8 mouse cellular contexts compared by ENCODE assay signal in the genomic region with DNA sequence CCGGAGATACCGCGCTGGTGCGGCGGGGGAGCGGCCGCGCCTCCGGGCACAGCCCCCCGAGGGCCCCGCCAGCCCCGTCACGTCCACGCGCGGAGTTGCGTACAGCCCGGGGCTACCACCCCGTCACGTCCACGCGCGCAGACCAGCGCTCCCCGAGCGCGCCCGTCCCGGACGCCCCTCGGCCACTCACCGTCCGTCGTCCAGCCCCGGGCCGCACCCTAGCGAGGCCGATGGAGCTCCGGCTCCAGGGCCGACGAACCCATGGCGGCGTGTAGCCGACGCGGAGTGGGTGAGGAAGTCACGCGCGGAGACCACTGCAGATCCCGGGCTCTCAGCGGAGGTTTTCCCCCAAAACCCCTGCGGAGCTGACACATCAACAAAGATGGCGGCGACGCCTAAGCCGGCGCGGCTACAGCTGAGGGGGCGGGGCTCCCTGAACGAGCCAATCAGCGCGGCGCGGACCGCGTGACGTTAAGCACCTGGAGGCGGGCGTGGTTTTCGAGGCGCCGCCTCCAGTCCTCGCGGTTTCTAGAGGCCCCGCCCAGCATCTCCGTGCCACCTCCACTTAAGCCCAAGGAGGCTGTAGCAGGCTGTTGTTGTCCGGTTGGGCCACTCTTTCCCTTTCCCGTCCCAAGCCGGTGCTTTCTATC. TPM values are rescaled to one million over a fixed set of nuclear protein-coding genes. Genes with fewer than 3 reads are reported as not detected.
DNase-seq lines count a peak whose midpoint lies in the region; ATAC-seq and TF ChIP-seq lines count a peak whose summit lies in the region.

A gene (minus strand): TSS at position 393 of the 650 bp plus-strand sequence.

- peak; percentile 88 for DNase-seq in WW6 (ENCODE audit: low read depth, low spot score)
- peak; percentile 93 to 97 for DNase-seq in cerebellum, postnatal 4 days (ENCODE audit: low spot score in 2 of 2)
- DNase-seq in gastrocnemius, adult 18-20 months (ENCODE audit: low spot score) = peak; percentile 96
- peak; percentile 96 to 98 for DNase-seq in left cerebral cortex, adult 2 months (ENCODE audit: extremely low spot score in 1 of 2, low spot score in 2 of 2)
- peak; percentile 97 to 98 for DNase-seq in right cerebral cortex, adult 2 months (ENCODE audit: low spot score in 2 of 2)
- DNase-seq in urinary bladder, postnatal 14 days (ENCODE audit: low spot score) = peak; percentile 96

- H3K4me3 ChIP-seq in hindbrain, embryonic 16.5 days (ENCODE audit: low read length) = peak within 1 kb of the TSS; percentile 92
- H3K4me3 ChIP-seq in left cerebral cortex, adult 2 months = peak within 1 kb of the TSS; percentile 89

- intact Hi-C loops in left cerebral cortex, adult 2 months (cut with DNase I) = loop anchor here (5.0 kb wide), 1 partner anchor 85 kb away; no protein-coding TSS in a partner anchor

- no peak for TF ChIP-seq CTCF in left cerebral cortex, adult 2 months (IDR thresholded peaks at IDR 0.05)

- peaks cover 24% of the 10 kb centered on the region for H3K4me1 ChIP-seq in hindbrain, embryonic 16.5 days (ENCODE audit: control insufficient read depth, insufficient read depth, low read depth, low read length)

- peak within 1 kb of the TSS; percentile 93 for H3K27ac ChIP-seq in hindbrain, embryonic 16.5 days (ENCODE audit: low read depth, low read length)
- H3K27ac ChIP-seq in left cerebral cortex, adult 2 months = peak within 1 kb of the TSS; percentile 95

- peak; percentile 99 for ATAC-seq in hindbrain, embryonic 16.5 days
- ATAC-seq in megakaryocyte, adult 5-6 weeks (ENCODE audit: poor library complexity, severe bottlenecking) = peak; percentile 94

- no peaks in the 10 kb centered on the region for H3K27me3 ChIP-seq in hindbrain, embryonic 16.5 days (replicated peaks; ENCODE audit: control insufficient read depth, insufficient read depth, low read length)

- H3K4me2 ChIP-seq in hindbrain, embryonic 16.5 days (ENCODE audit: low read length) = peak within 1 kb of the TSS; percentile 74

- no peaks in the 10 kb centered on the region for H3K9me3 ChIP-seq in hindbrain, embryonic 16.5 days (ENCODE audit: control insufficient read depth, low read length)

- H3K9ac ChIP-seq in hindbrain, embryonic 16.5 days (ENCODE audit: low read depth, low read length) = peak within 1 kb of the TSS; percentile 96

- no peaks in the 10 kb centered on the region for H3K36me3 ChIP-seq in hindbrain, embryonic 16.5 days (ENCODE audit: control insufficient read depth, insufficient read depth, low read length)

- 0% methylated on average over 54 of the region's 79 CpGs for WGBS in hindbrain, embryonic 16.5 days

RNA-seq across cellular contexts. Expression of the gene that starts here (rescaled TPM):
- total RNA-seq in gastrocnemius, adult 18-20 months (2021) = 10 to 100 TPM; 24.8 to 25.6 TPM
- 19.1 and 20.2 TPM in 2 replicates for polyA plus RNA-seq in hindbrain, embryonic 16.5 days (2015; fragmentation: Nextera tagmentation; extraction: Ambion mirVana)
- total RNA-seq in left cerebral cortex, adult 2 months (2021) = 10 to 100 TPM; 55.1 to 66.5 TPM
- 16.1 and 18.6 TPM in 2 replicates for total RNA-seq in megakaryocyte, adult 5-6 weeks (2015)
- total RNA-seq in megakaryocyte, adult 5-6 weeks (2017) = 32.2 and 58.1 TPM in 2 replicates

Comparison
In these comparisons a context has a peak if more than half of its experiments do, and no peak if none do; other contexts are left out.
1. Peak in every context shown above with its lines: DNase-seq, ATAC-seq, H3K4me3 ChIP-seq and H3K27ac ChIP-seq.